Mouse (Mus musculus) T-helper 1 cell (primary cell): ENCODE data around the gene Plekha1.

Experiments
- in situ Hi-C: fragments of 300-600 bp; cut with MboI, MseI; formaldehyde crosslinking; loops from one replicate; pipeline ENCODE4 v1.15.1; 2025; ENCODE audit warnings: high pct_unique_total_duplicates

Plekha1 gene

DNA sequence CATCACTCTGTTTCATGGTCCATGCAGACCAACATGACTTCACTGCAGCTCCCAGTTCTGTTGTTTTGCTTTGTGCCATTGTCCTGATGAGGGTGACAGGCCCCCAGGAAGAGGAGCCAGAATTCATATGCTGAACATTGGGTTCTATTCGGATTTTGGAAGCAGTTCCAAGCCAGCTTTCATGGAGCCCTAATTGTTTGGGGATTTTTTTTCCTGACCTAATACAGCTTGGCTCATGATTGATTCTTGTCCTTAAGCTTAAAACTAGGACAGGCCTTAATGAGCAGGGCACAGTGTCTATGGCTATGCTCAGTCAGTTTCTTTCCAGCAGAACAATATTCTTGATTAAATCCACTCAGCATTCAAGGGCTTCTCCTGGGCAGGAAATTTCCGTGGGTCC, 52.7 kb downstream of the Plekha1 start:
- in situ Hi-C loops, result no loop called here

DNA sequence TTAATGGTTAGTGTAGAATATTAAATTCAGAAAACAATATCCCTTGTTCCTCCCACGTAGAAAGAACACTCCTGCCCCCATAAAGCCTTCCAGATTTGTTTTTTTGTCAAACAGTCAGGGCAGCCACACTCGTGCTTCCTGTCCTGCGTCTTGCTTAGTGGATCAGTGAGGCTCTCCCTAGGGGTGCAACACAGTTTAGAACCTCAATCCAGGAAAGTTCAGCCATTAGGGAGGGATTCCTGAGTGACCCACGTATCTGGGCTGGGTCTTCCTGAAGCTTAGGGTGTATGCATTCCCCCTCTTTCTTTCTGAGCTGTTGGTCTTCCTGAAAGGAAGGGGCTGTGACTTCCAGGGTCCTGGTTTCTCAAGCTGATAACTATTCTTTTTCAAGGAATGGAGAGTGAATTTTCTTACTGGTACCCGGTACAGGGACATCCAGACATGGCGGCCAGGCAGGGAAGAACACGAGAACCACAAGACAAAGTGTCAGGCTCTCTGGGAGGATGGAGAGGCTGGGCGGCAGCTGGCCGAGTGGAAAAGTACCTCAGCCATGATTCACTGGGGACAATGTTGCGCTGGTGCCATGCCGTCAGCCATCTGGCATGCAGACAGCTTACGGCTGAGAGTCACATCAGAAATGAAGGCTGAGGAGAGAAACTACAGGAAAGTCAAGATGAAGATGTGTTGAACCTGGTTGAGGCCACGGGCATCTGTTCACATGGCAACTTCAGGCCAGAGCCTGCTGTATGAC, 57.6 kb downstream of the Plekha1 start:
- in situ Hi-C loops, result no loop called here

DNA sequence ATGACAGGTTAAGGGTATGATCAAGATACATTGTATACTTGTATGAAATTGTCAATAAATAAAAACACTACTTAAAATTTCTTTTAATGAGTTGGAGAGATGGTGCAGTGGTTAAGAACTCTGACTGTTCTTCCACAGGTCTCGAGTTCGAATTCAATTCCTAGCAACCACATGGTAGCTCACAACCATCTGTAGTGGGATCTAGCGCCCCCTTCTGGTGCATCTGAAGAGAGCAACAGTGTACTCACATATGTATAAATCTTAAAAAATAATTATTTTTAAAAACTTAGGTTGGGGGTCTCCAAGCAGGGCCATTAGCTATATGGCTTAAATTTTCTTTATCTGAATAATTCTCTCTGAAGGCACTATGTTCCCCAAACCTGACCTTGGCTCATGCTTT, 64.8 kb downstream of the Plekha1 start:
- in situ Hi-C loops, result no loop called here

DNA sequence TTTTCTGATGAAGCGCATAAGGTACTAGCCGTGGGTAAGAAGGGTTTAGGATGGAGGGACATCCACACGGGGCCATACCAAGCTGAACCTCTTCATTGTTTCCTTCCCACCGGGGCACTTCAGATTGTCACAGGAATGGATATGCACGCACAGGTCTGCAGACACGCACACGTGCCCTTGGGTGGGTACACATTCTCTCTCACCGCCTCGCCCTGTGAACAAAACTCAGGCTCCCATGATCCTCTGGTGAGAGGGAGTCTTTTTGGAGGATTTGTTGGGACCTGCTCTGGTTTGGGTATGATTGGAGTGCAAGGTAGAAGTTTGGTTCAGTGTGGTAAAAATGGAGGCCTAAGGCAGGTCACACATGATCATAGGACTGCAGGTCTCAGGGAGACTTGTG, 67.4 kb downstream of the Plekha1 start:
- in situ Hi-C loops, result no loop called here

DNA sequence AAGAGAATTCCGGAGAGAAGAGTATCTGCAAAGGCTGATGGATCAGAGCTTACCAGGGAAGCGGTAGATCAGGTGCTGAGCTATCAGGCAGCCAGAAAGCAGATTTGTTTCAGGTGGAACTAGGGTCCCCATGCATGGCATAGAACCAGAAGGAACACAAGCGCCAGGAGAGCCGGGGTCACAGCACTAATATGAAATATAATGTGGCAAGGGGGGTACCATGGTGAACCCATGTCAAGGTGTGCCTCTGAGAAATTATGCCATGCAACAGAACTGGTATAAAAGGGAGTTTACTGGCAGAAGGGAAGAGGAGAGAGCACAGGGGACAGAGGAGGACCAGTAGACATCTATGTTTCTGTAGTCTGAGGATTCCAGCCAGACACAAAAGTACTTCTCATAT, 69.1 kb downstream of the Plekha1 start:
- in situ Hi-C loops, result no loop called here

DNA sequence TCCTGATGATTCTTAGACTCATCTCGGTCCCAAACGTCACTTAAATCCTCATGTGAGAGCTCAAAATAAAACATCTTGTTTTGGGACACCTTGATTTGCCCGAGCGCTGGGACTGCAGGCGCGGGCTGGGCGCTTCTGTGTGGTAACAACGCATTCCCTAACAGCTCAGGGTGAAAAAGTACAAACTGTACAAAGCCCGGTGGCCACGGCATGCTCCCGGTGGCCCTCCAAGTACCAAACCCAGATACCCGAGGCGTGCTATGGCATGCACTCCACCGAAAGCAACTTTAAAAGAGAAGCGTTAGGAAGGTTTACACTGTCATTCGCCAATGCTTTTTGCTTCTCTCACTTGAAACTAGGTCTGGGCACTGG, 69.9 kb downstream of the Plekha1 start:
- in situ Hi-C loops, result no loop called here

DNA sequence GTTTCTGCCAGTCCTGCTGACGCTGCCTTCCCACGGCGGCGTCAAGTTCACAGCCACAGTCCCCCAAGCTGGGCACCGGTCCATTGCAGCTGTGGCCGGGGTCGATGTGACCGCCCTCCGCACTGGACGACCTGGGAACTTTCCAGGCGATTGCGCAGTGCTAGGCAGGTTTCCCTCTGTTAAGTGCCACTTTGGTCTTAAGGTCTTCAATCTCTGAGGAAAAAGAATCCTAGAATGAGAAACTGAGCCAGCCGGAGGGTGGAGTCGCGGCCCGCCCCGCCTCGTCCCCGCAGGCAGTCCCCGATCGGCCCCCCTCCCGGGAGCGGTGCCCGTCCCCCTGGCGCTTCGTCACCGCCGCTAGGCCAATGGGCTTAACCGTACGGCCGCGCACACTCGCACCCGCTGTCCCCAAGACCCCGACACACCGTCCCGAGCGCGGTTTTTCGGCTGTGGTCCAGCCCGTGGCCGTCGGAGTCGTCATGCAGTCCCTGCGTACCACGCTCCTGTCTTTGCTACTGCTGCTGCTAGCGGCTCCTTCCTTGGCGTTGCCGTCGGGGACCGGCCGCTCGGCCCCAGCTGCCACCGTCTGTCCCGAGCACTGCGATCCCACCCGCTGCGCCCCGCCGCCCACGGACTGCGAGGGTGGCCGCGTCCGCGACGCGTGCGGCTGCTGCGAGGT, 70.4 kb downstream of the Plekha1 start, which contains the start of gene Htra1:
TSS of gene Htra1 (plus strand) at position 319 of the 679 bp plus-strand sequence.
- in situ Hi-C loops, result no loop called here

DNA sequence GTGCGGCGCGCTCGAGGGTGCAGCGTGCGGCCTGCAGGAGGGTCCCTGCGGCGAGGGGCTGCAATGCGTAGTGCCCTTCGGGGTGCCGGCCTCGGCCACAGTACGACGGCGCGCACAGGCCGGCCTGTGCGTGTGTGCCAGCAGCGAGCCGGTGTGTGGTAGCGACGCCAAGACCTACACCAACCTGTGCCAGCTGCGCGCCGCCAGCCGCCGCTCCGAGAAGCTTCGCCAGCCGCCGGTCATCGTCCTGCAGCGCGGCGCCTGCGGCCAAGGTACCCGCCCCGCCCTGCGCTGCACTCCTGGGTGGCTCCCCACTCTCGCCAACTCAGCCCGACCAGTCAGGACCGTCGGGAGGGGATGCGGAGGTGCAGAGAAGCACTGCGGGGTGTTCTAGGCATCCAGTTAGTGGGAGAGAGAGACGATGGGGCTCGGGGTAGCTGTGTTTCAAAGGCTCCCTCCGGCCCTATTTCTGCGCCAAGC, 71.0 kb downstream of the Plekha1 start:
- in situ Hi-C loops, result no loop called here

DNA sequence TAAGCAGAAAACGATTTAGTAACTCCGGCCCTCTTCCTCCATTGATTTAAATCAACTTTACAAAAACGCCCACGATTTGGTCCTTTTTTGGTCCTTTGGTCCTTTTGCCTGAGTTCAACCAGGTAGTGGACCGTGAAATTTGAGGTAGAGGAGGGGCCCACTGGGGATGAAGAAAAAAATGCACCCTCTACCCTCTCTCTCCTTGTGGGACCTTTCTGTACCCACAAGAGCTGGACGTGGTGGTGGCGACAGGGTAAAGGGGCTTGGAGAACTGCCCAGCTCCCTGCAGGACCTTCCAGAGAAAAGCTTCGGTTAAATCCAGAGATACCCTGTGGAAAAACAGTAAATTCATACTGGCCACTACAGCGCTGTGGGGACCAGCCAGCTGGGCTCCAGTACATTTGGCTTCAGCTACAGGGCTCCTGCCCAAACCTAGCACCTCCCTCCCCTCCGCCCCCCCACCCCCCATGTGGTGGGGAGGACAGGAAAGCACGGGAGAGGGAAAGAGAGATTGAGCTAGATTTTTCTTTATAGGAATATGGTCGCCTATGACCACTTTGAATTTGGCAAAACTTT, 71.8 kb downstream of the Plekha1 start:
- in situ Hi-C loops, result no loop called here

DNA sequence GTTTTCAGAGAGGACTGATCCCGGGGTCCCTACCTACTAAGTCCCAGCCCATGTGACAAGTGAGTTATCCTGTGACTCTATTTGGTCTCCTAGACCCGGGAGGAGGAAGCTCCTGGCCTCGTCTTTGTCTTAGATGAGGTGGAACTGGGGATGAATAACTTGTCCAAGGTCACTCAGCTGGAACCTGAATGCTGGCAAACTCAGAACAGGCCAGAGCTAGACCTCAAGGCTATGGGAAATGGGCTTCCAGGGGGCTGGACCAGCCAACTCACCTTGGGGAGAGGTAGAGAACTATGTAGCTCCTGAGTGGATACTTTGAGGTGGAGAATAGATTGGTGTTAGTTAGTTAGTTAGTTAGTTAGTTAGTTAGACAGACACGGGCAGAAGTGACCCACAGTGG, 72.4 kb downstream of the Plekha1 start:
- in situ Hi-C loops, result no loop called here

DNA sequence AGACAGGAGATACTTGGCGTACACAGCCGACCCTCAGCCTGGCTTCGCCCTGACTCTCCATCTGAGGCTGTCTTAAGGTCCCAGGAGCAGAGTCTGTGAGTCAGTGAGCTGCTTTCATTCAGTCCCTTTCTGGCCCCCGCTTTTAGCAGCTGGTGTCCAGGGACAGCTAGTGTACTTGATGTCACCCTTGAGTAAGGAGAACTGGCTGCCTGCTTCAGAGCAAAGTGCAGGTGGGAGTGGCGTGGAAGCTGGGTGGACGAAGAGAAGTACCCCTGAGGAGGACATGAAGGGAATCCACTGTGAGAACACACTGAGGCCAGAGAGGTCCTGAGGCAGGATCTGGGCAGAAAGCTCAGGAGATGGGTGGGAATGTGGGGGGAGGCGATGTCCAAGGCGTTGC, 73.3 kb downstream of the Plekha1 start:
- in situ Hi-C loops, result no loop called here

DNA sequence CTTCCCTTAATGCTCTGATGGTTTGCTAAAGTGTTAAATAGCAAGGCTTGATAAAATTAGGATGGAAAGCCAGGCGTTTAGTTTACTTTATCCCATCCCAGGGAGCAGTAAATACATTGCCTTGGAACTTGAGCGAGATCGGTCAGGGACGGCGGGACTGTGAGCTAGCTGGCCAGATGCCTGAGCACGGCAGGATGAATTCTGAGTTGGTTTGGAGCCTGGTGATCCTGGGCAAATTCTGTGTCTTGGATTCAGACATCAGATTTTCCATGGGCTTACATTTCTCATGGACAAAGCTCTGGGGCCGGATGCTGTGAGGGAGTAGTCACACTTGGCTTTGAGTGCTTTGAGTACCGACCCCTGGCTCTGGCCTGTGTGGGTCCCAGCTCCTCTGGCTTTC, 75.2 kb downstream of the Plekha1 start:
- in situ Hi-C loops, result loop anchor here (10.0 kb wide), 1 partner anchor 904 kb away; no protein-coding TSS in a partner anchor

DNA sequence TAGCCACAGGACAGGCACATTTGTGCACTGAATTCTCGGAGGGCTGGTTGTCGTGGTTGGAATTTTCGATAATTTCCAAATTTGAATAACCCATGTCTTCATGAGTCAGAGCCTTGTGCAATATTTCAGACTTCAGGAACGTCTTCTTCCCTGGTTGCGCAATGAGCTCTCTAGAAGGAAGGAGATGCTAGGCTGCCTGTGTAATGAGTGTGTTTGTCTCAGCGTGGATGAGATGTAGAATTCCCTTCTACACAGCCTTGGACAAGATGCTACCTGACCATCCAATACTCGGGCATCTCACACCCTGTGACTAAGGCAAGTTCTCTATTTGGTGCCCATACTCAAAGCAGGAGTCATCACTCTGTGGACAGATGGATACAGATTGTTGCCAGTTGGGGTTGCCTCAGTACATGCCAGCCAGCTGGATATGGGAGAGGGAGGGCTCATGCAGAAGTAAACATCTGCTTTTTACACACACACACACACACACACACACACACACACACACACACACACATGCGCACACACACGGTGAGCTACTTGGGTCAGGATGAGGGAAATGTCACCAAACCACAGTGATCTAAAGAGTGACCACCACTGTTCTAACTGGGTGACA, 77.8 kb downstream of the Plekha1 start:
- in situ Hi-C loops, result loop anchor here (10.0 kb wide), 1 partner anchor 901 kb away; no protein-coding TSS in a partner anchor

DNA sequence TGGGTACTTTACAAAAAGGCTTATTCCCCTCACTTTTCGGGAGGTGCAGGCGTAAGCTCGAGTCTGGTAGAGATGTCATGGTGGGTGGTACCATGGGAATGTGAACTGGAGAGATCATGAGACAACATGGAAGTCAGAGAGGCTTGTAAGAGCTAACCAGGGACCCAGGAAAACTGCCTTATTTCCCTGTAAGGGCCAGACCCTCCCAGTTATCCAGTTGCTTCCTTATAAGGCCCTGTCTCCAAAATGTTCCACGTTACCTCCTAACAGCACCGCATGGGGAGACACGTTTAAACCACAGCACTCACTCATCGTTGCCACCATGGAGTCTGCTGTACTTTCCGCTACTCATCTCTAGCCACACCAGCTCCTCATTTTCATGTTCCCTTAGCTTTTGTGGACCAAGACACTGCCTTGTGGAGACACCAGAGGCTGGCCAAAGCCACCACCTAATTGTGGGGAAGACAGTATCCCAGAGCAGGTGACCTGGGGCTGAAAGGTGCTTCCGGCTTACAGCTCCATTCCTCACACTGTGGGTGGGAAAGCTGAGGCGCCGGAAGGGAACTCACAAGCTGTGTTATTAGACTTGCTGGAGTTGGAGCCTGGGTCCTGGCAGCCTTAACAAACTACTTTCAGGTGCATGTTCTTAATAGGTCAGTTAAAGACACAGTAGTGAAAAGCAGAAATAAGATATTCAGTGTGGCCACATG, 79.4 kb downstream of the Plekha1 start:
- in situ Hi-C loops, result loop anchor here (10.0 kb wide), 1 partner anchor 900 kb away; no protein-coding TSS in a partner anchor

DNA sequence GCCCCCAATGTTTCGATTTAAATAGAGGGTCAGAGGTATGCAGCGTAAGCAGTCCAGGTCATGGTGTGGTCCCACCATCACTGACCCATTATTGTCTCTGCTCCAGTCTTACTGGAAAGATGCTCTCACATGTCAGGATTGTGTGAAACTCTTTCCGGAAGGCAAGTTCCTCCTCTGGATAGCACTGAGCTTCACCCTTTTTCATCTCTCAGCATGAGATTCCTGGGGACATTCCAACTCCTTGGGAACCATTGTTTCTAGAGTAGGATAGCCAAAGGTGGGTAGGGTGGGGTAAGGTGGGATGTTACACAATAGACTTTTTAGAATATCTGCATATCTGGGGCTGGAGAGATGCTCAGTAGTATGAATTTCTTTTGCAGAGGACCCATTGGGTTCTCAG, 80.2 kb downstream of the Plekha1 start:
- in situ Hi-C loops, result loop anchor here (10.0 kb wide), 1 partner anchor 899 kb away; no protein-coding TSS in a partner anchor

DNA sequence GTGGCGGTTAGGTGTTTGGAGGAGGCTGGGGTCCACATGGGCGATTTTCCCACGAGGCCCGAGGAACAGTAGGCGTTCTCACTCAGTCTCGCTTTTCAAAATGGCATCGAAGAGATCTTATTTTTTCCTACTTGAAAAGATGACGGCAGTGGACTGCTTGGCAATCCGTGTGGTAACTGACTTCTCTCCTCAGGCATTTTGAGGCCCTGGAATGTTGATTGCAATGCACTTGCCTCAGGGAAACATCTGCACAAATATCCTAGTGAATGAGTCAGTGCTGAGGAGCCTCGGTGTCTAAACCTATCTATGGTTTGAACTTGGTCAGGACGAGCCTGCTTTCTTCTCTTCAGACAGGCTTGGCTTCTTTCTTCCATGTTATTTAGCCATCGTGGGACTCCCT, 80.7 kb downstream of the Plekha1 start:
- in situ Hi-C loops, result loop anchor here (10.0 kb wide), 1 partner anchor 898 kb away; no protein-coding TSS in a partner anchor

DNA sequence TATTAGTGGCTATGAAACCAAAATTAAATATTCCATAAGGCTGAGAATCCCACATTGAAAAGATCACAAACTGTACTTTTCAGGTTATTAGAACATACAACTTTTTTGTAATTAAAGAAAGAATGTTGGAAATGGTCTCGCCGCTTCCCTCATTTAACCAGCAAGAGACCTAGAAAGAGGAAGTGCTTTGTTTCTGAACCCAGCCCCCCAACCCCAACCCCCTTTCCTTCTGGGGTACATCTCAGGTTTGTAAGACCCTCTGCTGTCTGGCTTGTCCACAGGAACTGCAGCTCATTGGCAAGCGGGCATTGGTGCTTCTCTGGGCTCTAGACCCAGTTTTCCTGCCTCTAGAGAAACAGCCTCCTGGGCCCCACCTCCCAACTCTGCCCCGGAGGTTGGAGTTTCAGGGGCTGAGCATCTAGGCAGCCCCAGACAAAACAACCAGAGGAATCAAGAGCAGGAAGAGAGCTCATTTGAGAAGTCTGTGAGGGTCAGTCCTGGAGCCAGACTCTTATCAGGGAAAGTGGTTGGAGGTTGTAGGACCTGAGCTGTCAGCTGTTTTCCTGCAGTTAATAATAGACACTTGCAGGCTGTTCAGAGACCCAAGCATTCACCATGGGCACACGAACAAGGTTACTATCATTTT, 83.1 kb downstream of the Plekha1 start:
- in situ Hi-C loops, result loop anchor here (10.0 kb wide), 1 partner anchor 896 kb away; no protein-coding TSS in a partner anchor

DNA sequence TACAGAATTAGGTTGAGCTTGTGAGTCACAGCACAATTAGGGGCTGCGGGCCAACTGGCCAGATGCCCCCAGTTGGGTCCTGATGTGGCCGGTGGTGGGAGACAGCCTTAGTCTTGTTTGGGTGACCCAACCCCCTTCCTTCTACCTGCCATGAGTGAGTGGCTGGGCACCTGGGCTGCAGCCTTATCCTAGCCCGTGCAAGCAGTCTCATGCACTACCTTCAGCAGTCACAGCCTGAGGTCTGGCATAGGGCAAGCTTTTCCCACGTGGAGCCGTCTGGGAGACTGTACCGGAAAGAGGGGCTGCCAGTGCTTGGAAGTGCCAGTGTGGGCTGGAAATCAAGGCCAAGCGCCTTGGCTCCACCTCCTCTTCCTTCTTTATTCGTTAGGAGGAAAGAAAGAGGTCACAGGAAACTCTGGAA, 83.8 kb downstream of the Plekha1 start:
- in situ Hi-C loops, result loop anchor here (10.0 kb wide), 1 partner anchor 895 kb away; no protein-coding TSS in a partner anchor

DNA sequence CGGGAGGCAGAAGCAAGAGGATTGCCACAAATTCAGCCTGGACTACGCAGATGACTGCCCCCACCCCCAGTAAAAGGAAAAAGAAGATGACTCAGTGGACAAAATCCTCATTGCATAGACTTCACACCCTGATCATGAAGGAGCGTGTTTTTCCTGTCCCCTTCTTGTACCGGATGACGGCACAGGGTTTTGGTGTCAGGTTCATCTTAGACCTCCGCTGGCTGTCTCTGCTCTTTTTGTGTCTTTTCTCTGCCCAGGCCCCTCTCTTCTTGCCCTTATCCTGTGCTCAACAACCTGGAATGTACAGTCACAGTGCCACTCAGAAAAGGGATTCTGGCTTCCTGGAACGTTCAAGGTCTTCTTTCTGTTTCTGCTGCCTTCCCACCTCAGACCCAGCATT, 84.9 kb downstream of the Plekha1 start:
- in situ Hi-C loops, result no loop called here

DNA sequence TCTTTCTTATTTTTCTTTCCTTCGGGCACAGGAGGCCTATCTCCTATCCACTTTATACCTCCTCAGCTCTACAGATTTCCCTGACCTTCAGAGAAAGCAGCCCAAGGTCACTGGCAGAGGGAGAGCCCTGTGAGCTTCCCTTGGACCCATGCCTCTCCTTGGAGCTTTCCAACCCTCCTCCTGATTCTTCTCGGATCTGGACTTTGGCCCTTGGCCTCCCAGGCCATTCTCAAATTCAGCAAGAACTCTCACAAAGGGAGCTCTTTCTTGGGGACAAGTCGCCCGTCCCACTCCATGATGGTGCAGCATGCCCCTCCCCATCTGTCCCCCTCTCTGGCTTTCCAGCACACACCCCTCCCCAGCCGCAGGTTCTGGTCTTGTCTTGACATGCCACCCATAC, 85.4 kb downstream of the Plekha1 start:
- in situ Hi-C loops, result no loop called here

DNA sequence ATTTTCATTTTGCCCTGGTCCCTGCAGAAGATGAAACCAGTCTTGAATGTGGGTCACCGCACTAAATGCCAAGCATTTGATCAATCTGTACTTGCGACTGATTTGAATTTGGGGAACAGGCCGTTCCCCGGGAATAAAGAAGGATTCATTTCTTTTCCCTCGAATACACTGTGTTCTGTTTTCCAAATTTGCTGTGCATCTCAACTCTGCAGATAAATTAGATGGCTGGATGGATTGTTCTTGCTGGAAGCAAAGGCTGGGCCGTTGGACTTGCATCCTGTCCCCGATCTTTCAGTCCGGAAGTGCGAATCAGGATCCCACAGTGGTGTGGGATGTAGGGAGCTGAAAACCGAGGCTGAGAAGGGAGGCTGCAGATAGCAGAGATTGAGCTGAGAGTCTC, 87.8 kb downstream of the Plekha1 start:
- in situ Hi-C loops, result no loop called here
